Mouse (Mus musculus) liver, embryonic 12.5 days (tissue): ENCODE data around the gene Camta1. TPM values are rescaled to one million over a fixed set of nuclear protein-coding genes. Genes with fewer than 3 reads are reported as not detected.
"Not testable (repeated sequence)": the region's sequence is repeated elsewhere in the genome, so short reads cannot be mapped to it uniquely, and the experiment has no call there.

ENCODE experiments used
- ATAC-seq: fragments of 200-750 bp; cut with Nextera tagmentation; 2 replicates; pipeline ENCODE4 v1.8.0; 2017; ENCODE audit warnings: moderate number of reproducible peaks, mild to moderate bottlenecking, moderate library complexity
- H3K27ac ChIP-seq: fragments of 300-500 bp; sonication (generic); 2 replicates; pipeline ENCODE4 v1.5.1; 2016; ENCODE audit warnings: mild to moderate bottlenecking
- H3K27me3 ChIP-seq: fragments of 300-500 bp; sonication (generic); replicated peaks from 2 replicates; pipeline ENCODE4 v1.6.1; 2016; ENCODE audit warnings: mild to moderate bottlenecking, moderate library complexity
- H3K36me3 ChIP-seq: fragments of 300-500 bp; sonication (generic); 2 replicates; pipeline ENCODE4 v1.6.1; 2016; ENCODE audit warnings: mild to moderate bottlenecking, moderate library complexity
- H3K4me1 ChIP-seq: fragments of 300-500 bp; sonication (generic); 2 replicates; pipeline ENCODE4 v1.6.1; 2016
- H3K4me2 ChIP-seq: fragments of 300-500 bp; sonication (generic); 2 replicates; pipeline ENCODE4 v1.6.1; 2016; ENCODE audit warnings: mild to moderate bottlenecking, moderate library complexity
- H3K4me3 ChIP-seq: fragments of 300-500 bp; sonication (generic); 2 replicates; pipeline ENCODE4 v1.5.1; 2016; ENCODE audit warnings: mild to moderate bottlenecking, moderate library complexity
- H3K9ac ChIP-seq: fragments of 300-500 bp; sonication (generic); 2 replicates; pipeline ENCODE4 v1.6.1; 2016; ENCODE audit warnings: mild to moderate bottlenecking, moderate library complexity
- H3K9me3 ChIP-seq: fragments of 300-500 bp; sonication (generic); replicated peaks from 2 replicates; pipeline ENCODE4 v1.6.1; 2016; ENCODE audit warnings: mild to moderate bottlenecking, moderate library complexity
- WGBS: fragments of 180-500 bp; shearing (Covaris S2); methylation state at CpG from one replicate; pipeline ENCODE4 v1.1.7; 2016; ENCODE audit not compliant: insufficient replicate concordance; 5-methylcytosine and 5-hydroxymethylcytosine counted together
- polyA plus RNA-seq: library from polyadenylated mRNA; unstranded; fragments of >200 nt; fragmentation: Nextera tagmentation; extraction: Ambion mirVana; gene quantifications from 2 replicates; pipeline ENCODE4 v1.2.1, GENCODE M21; 2016

Gene Camta1
- polyA plus RNA-seq, 1 experiment from 2014 or later: 49.6 TPM

DNA sequence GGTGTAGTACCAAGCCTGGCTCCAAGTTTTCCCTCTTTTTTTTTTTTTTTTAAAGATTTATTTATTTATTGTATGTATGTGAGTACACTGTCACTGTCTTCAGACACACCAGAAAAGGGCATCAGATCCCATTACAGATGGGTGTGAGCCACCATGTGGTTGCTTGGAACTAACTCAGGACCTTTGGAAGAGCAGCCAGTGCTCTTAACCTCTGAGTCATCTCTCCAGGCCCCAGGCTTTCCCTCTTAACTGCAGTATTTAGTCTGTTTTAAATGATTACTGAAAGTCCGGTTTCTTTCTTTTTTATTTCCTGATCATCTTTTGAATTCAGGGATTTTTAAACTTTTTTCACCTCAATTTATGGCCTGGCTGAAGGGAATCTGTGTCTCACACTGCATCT is 844.3 kb downstream of the Camta1 start:
- H3K36me3 ChIP-seq: peaks cover 37% of the 10 kb centered on the region
- not testable (repeated sequence) for H3K4me2 ChIP-seq, H3K9ac ChIP-seq, H3K27ac ChIP-seq, H3K9me3 ChIP-seq, H3K4me1 ChIP-seq, ATAC-seq, H3K4me3 ChIP-seq, H3K27me3 ChIP-seq
- 67% methylated on average over 1 of the region's 1 CpGs for WGBS

DNA sequence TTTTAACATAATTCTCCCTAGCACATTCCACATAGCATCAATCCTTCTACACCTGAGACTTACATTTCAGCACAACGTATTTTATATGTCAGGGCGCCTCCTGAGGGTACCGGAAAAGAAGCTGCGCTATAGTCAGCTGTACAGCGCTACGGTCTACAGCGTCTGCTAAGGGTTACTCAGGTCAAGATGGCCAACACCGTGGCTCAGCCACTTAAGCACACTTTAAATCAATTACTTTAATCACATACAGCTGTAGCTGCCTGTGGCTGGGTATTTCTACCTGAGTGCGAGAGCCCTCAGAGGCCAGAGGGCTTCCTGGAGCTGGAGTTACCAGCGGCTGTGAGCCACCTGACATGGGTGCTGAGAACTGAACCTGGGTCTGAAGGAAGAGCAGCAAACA is 845.7 kb downstream of the Camta1 start:
- no peaks in the 10 kb centered on the region for H3K27me3 ChIP-seq
- peaks cover 9% of the 10 kb centered on the region; the same call in 1 of the 2 replicates for H3K4me1 ChIP-seq
- H3K9me3 ChIP-seq: no peaks in the 10 kb centered on the region
- H3K27ac ChIP-seq: no peak overlapping the region
- no peak for ATAC-seq
- WGBS: 87% methylated on average over 10 of the region's 10 CpGs
- H3K36me3 ChIP-seq: peaks cover 42% of the 10 kb centered on the region
- H3K4me2 ChIP-seq: no peak overlapping the region
- H3K9ac ChIP-seq: no peak overlapping the region
- no peak overlapping the region for H3K4me3 ChIP-seq

DNA sequence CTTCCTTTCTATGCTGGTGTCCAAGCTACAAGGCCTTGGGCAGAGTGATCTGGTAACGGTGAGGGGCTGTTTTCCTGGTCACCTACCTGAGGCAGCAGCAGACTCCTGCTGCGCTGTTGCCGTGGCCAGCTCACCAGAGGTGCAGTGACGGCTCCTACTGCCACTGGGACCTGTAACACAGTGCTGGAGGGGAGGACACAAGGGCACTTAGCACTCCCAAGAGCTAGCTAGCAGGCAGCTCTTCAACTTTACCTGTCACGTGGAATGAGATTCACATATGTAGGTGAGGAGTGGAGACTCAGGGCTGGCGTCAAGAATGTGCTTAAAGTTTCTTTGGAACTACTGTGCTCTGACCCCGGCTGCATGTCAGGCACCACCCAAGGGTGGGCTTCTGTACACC is 851.4 kb downstream of the Camta1 start:
- ATAC-seq: no peak
- Histone ChIP-seq H3K4me2 (no peak overlapping the region), H3K27ac (no peak overlapping the region), H3K27me3 (no peaks in the 10 kb centered on the region), H3K4me3 (no peak overlapping the region), H3K36me3 (peaks cover 22% of the 10 kb centered on the region), H3K4me1 (no peaks in the 10 kb centered on the region), H3K9me3 (no peaks in the 10 kb centered on the region), H3K9ac (no peak overlapping the region)
- 82% methylated on average over 7 of the region's 7 CpGs for WGBS

DNA sequence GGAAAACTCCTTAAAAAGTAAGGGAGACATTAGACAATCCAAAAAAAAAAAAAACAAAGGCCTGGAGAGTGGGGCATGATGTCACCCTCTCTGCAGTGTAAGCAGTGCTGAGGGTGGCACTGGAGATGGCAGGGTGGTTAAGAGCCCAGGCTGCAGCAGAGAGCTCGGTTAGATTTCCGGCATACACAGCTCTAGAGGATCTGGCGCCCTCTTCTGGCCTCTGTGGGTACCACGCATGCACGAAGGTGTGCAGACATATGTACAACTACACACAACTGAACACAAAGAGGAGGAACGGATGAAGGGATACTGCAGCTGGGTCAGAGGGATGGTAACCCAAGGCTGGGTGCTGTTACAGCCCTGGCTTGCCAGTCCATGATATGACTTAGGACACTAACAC is 854.7 kb downstream of the Camta1 start:
- H3K36me3 ChIP-seq: peaks cover 11% of the 10 kb centered on the region
- no peaks in the 10 kb centered on the region for H3K9me3 ChIP-seq
- H3K4me3 ChIP-seq: no peak overlapping the region
- no peak overlapping the region for H3K9ac ChIP-seq
- no peaks in the 10 kb centered on the region for H3K27me3 ChIP-seq
- no peak overlapping the region for H3K27ac ChIP-seq
- ATAC-seq: no peak
- H3K4me1 ChIP-seq: no peaks in the 10 kb centered on the region
- WGBS: 40% methylated on average over 6 of the region's 6 CpGs
- H3K4me2 ChIP-seq: no peak overlapping the region

DNA sequence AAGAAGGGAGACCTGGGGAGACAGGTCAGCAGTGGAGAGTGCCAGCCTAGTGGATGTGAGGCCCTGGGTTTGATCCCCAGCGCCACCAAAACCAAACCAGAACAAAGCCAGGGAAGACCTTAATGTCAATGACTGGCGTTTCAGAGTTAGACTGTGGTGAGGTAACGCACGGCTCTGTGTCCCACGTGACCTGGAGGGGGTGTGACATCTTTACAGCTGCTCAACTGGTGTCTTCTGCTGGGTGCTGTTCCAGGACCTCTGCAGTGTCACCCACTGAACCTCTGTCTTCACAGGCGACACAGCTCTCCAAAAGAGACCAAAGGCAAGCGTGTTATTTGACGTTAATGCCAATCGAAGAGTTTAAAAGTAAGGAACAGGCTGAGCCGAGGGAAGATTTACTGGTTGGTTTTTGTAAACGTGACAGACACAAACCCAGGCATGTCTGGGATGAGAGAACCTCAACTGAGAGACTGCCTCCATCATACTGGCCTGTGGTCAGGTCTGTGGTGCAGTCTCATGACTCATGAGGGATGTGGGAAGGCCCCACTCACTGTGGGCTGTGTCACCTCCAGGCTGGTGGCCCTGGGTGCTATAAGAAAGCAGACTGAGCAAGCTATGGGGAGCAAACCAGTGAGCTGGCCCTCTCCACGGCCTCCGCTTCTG is 855.9 kb downstream of the Camta1 start:
- Histone ChIP-seq H3K27me3 (no peaks in the 10 kb centered on the region), H3K9ac (no peak overlapping the region), H3K4me3 (no peak overlapping the region), H3K4me2 (no peak overlapping the region), H3K9me3 (no peaks in the 10 kb centered on the region), H3K27ac (no peak overlapping the region), H3K4me1 (peaks cover 5% of the 10 kb centered on the region; the same call in 1 of the 2 replicates), H3K36me3 (peaks cover 9% of the 10 kb centered on the region)
- WGBS: 67% methylated on average over 13 of the region's 13 CpGs
- no peak for ATAC-seq

DNA sequence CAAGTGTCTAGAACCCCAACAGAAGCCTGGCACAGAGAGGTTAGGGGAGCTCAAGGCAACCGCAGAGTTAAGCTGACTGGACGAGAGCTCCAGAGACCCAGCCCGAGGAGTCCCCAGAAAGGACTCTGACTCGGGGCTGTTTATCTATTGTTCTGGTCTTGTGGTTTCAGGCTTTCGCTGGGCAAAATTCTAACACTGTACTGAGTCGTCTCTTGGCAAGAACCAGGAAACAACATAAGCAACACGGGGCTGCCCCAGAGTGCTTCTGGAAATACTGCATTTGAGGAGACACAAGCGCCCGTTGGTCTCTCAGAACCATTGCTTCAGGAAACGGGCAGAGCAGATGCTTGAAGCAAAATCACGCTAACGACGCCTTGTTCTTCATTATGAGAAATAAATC is 860.3 kb downstream of the Camta1 start:
- no peak overlapping the region for H3K9ac ChIP-seq
- no peak overlapping the region for H3K4me2 ChIP-seq
- no peaks in the 10 kb centered on the region for H3K27me3 ChIP-seq
- 31% methylated on average over 13 of the region's 13 CpGs for WGBS
- no peak overlapping the region for H3K4me3 ChIP-seq
- no peak for ATAC-seq
- H3K4me1 ChIP-seq: peaks cover 5% of the 10 kb centered on the region; the same call in 1 of the 2 replicates
- H3K27ac ChIP-seq: no peak overlapping the region
- peaks cover 7% of the 10 kb centered on the region for H3K36me3 ChIP-seq
- no peaks in the 10 kb centered on the region for H3K9me3 ChIP-seq

DNA sequence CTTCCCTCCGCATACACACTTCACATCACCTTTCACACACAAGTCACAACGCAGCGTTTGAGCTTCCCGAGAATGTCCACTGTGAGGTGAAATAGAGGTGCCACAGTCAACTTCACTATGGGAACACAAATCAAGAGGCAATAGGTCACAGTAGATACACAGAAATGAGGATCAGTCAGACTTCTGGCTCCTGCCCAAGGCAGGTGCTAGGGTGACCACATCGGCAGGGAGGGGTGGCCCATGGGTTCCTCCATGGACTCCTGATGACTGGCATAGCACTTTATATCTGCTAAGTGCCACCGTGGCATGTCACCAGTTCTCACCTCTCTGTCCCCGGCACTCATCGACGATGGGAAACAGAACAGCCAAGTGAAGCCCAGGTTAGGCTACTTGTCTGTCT is 863.0 kb downstream of the Camta1 start:
- H3K36me3 ChIP-seq: no peaks in the 10 kb centered on the region; the same call in 1 of the 2 replicates
- H3K9ac ChIP-seq: no peak overlapping the region
- 81% methylated on average over 9 of the region's 9 CpGs for WGBS
- H3K4me2 ChIP-seq: no peak overlapping the region
- H3K27me3 ChIP-seq: no peaks in the 10 kb centered on the region
- peaks cover 5% of the 10 kb centered on the region; the same call in 1 of the 2 replicates for H3K4me1 ChIP-seq
- H3K27ac ChIP-seq: no peak overlapping the region
- no peak overlapping the region for H3K4me3 ChIP-seq
- ATAC-seq: no peak
- H3K9me3 ChIP-seq: no peaks in the 10 kb centered on the region

DNA sequence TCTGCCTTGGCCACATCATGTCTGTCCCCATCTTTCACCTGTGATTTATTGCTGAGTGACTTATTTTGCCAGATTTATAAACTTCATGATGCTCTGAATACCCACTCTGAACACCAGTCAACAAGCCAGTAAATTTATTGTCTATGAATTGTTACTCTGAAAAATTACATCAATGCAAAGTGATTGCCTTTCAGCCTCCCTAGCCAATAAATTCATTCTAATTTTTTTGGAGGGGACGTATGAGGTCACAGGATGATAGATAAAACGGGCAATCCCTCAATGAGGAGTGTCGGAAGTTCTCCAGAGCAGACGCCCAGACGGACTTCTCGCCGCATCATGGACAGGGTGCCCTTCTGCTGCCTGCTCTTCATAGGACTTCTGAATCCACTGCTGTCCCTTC is 864.9 kb downstream of the Camta1 start, which contains the start of gene Uts2:
TSS of gene Uts2 (plus strand) at position 301 of the 400 bp plus-strand sequence.
- no peaks in the 10 kb centered on the region for H3K36me3 ChIP-seq
- no peaks in the 10 kb centered on the region for H3K27me3 ChIP-seq
- 75% methylated on average over 7 of the region's 7 CpGs for WGBS
- no peak within 1 kb of the TSS for H3K9ac ChIP-seq
- H3K27ac ChIP-seq: no peak within 1 kb of the TSS
- no peak within 1 kb of the TSS for H3K4me2 ChIP-seq
- peaks cover 4% of the 10 kb centered on the region; the same call in 1 of the 2 replicates for H3K4me1 ChIP-seq
- H3K4me3 ChIP-seq: no peak within 1 kb of the TSS
- no peak for ATAC-seq
- no peaks in the 10 kb centered on the region for H3K9me3 ChIP-seq

DNA sequence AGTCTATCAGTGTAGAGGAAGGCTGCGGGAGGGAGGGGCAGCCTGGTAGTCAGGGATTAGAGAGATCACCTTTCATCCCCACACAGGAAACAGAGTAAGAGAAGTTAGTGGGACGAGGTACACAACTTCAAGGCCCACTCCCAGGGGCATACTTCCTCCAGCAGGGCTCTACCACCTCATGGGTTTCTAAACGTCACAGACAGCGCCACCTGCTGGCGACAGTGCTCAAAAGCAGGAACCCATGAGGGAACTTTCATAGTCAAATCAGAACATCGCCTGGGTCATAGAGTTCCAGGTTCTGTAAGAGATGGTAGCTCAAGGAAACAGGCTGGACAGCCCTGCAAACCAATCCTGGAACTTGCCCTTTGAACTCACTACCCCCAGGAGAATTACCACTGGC is 871.5 kb downstream of the Camta1 start:
- 38% methylated on average over 6 of the region's 6 CpGs for WGBS
- Histone ChIP-seq H3K9me3 (0 out of 2 replicates have a peak, but pooled peaks cover 5% of the 10 kb centered on the region), H3K4me3 (no peak overlapping the region), H3K36me3 (no peaks in the 10 kb centered on the region), H3K27me3 (no peaks in the 10 kb centered on the region), H3K27ac (no peak overlapping the region), H3K9ac (no peak overlapping the region), H3K4me2 (no peak overlapping the region), H3K4me1 (no peaks in the 10 kb centered on the region)
- no peak for ATAC-seq

DNA sequence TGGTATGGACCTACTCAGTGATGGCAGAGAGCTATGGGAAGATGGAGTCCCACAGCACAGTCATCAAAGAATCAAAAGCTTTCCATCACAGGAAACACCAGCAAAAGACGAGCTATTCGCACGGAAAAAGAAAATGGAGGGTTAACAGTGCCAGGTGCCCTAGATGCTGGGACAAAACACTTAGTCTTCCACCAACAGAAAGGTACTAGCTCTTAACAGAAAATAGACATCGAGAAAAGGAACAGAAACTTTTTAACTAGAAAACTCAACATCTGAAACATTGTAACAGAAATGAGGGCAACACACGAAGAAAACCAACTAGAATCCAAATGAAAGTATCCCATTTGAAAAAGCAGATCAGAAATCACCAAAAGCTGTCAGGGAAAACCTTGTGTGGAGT is 881.5 kb downstream of the Camta1 start:
- H3K27me3 ChIP-seq: no peaks in the 10 kb centered on the region
- H3K36me3 ChIP-seq: no peaks in the 10 kb centered on the region
- no peak overlapping the region for H3K4me2 ChIP-seq
- H3K27ac ChIP-seq: no peak overlapping the region
- WGBS: 67% methylated on average over 5 of the region's 5 CpGs
- no peak overlapping the region for H3K4me3 ChIP-seq
- H3K9me3 ChIP-seq: no peaks in the 10 kb centered on the region
- ATAC-seq: no peak
- no peak overlapping the region for H3K9ac ChIP-seq
- no peaks in the 10 kb centered on the region for H3K4me1 ChIP-seq

DNA sequence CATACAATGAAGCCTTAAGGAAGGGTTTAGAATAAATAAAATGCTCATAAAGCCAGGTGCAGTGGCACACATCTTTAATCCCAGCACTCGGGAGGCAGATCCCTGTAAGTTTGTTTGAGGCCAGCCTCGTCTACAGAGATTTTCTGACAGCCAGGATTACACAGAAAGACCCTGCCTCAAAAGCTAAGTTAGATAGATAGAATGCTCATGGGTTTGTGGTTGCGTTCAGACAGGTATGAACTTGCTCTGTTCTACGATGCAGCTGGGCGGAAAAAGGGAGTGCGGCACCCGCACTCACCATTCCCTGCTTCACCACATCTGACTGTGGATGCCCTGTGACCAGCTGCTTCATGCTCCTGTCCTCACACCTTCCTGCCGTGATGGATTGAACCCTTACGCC is 882.2 kb downstream of the Camta1 start:
- H3K27ac ChIP-seq: no peak overlapping the region
- no peak overlapping the region for H3K9ac ChIP-seq
- H3K4me3 ChIP-seq: no peak overlapping the region
- no peaks in the 10 kb centered on the region for H3K4me1 ChIP-seq
- ATAC-seq: no peak
- H3K36me3 ChIP-seq: no peaks in the 10 kb centered on the region
- H3K4me2 ChIP-seq: no peak overlapping the region
- H3K9me3 ChIP-seq: no peaks in the 10 kb centered on the region
- no peaks in the 10 kb centered on the region for H3K27me3 ChIP-seq
- 72% methylated on average over 9 of the region's 9 CpGs for WGBS

DNA sequence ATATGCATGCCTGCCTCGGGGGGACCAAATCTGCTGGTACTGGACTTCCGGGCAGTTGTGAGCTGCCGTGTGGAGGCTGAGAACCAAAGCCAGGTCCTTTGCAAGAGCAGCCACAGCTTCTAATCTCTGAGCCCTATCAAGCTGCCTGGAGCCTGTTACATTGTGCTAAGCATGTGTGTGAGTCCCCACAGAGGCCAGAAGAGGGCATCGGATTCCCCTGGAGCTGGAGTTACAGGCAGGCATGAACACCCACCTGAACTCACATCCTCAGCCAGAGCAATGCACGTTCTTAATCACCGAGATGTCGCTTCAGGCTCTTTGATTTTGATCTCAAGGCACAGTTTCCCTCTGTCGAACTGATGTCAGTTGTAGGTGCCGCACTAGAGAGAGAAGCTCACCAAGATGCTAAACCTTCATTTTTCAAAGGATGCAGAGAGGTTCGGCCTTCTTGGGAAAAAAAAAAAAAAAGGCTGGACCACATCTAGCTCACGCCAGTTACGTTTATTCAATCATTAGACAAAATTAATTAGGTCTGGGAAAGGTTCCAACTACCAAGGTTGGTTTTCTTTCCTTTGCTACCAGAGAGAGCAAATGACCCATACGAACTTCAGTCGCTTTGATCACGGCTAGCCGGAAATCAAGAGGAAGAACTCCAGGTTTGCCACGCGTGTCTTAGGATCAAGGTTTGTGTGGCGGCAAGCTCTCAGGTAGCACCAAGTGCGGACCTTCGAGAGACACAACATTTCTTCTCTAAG is 883.3 kb downstream of the Camta1 start:
- no peak for ATAC-seq
- H3K4me3 ChIP-seq: no peak overlapping the region
- 78% methylated on average over 21 of the region's 21 CpGs for whole genome bisulfite sequencing

More for the DNA sequence above, 883.3 kb downstream of the Camta1 start:
- Histone ChIP-seq H3K9me3 (no peaks in the 10 kb centered on the region), H3K4me2 (no peak overlapping the region), H3K4me1 (no peaks in the 10 kb centered on the region), H3K27ac (no peak overlapping the region), H3K36me3 (no peaks in the 10 kb centered on the region), H3K9ac (no peak overlapping the region), H3K27me3 (no peaks in the 10 kb centered on the region)
